Mouse (Mus musculus): Measurements from ENCODE around the gene Sirt6.

DNA sequence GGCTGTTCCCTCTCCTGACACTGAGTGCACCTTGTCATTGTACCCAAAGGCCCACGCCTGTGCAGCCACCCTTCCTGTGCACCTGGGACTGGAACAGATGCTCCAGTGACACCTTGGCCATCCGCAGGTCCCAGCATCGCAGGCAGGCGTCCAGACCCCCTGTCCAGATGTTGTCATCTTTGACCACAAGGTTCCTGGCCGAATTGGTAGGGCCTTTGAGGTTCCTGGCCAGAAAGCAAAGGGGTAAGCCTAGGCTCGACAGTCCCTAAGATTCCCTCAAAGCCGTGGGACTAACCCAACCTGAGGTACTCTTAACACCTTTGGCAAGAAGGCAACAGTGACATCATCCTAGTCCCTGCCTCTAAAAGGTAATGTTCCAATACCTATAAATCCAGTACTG lies 35.0 kb downstream of the Sirt6 start:
- TF ChIP-seq MYOD1 (IDR thresholded peaks at IDR 0.05; ENCODE audit: control insufficient read depth, insufficient read length, low read depth), result no peak
- no peak for TF ChIP-seq MAX (IDR thresholded peaks at IDR 0.05)
- TF ChIP-seq USF1 (IDR thresholded peaks at IDR 0.05; ENCODE audit: low read depth), result no peak
- TF ChIP-seq CTCF (IDR thresholded peaks at IDR 0.05; ENCODE audit: control insufficient read depth, insufficient read depth, insufficient read length), result no peak
